Mouse (Mus musculus) limb, embryonic 14.5 days (tissue): ENCODE data around the gene Tshz2. TPM values are rescaled to one million over a fixed set of nuclear protein-coding genes. Genes with fewer than 3 reads are reported as not detected.
A peak's percentile ranks its signal among the peaks of the same experiment; 100 is the strongest.
"Not testable (repeated sequence)": the region's sequence is repeated elsewhere in the genome, so short reads cannot be mapped to it uniquely, and the experiment has no call there.

Source experiments
- ATAC-seq: fragments of 200-750 bp; cut with Nextera tagmentation; 2 replicates; pipeline ENCODE4 v1.8.0; 2017; ENCODE audit warnings: low read depth, moderate number of reproducible peaks, moderate TSS enrichment; ENCODE audit not compliant: low FRiP score
- DNase-seq: peaks from one replicate; pipeline ENCODE4 v3.0.0-alpha.2; 2015; ENCODE audit warnings: low spot score
- H3K27ac ChIP-seq: fragments of 300-500 bp; sonication (generic); replicated peaks from 2 replicates; pipeline ENCODE4 v1.5.1; 2014; ENCODE audit warnings: low read depth, mild to moderate bottlenecking, low read length, moderate library complexity, mixed read lengths
- H3K27me3 ChIP-seq: fragments of 300-500 bp; sonication (generic); 2 replicates; pipeline ENCODE4 v1.6.1; 2014; ENCODE audit warnings: low read length, mixed read lengths; ENCODE audit not compliant: control insufficient read depth, insufficient read depth
- H3K36me3 ChIP-seq: fragments of 300-500 bp; sonication (generic); 2 replicates; pipeline ENCODE4 v1.6.1; 2014; ENCODE audit warnings: mild to moderate bottlenecking, low read length, moderate library complexity, mixed read lengths; ENCODE audit not compliant: control insufficient read depth, insufficient read depth
- H3K4me1 ChIP-seq: fragments of 300-500 bp; sonication (generic); 2 replicates; pipeline ENCODE4 v1.6.1; 2014; ENCODE audit warnings: antibody characterized with exemption, low read length, mixed read lengths; ENCODE audit not compliant: control insufficient read depth, insufficient read depth
- H3K4me2 ChIP-seq: fragments of 300-500 bp; sonication (generic); replicated peaks from 2 replicates; pipeline ENCODE4 v1.6.1; 2014; ENCODE audit warnings: low read depth, mild to moderate bottlenecking, low read length, moderate library complexity; ENCODE audit not compliant: severe bottlenecking
- H3K4me3 ChIP-seq: fragments of 300-500 bp; sonication (generic); replicated peaks from 2 replicates; pipeline ENCODE4 v1.5.1; 2014; ENCODE audit warnings: low read length
- H3K9ac ChIP-seq: fragments of 300-500 bp; sonication (generic); 2 replicates; pipeline ENCODE4 v1.6.1; 2014; ENCODE audit warnings: mild to moderate bottlenecking, low read depth, low read length, moderate library complexity; ENCODE audit not compliant: severe bottlenecking
- H3K9me3 ChIP-seq: fragments of 300-500 bp; sonication (generic); 2 replicates; pipeline ENCODE4 v1.6.1; 2016; ENCODE audit warnings: low read length; ENCODE audit not compliant: control insufficient read depth
- POLR2A ChIP-seq: fragments of 200-500 bp; IDR thresholded peaks from 2 replicates; pipeline ENCODE4 v1.8.0; 2012; ENCODE audit warnings: inconsistent platforms, mild to moderate bottlenecking, moderate library complexity, borderline replicate concordance; ENCODE audit not compliant: insufficient read depth, insufficient read length; ENCODE audit errors: extremely low read depth
- WGBS: fragments of 180-500 bp; shearing (Covaris S2); extraction: QIAGEN DNeasy Blood & Tissue Kit; methylation state at CpG from one replicate; pipeline ENCODE4 v1.1.7; 2014; 5-methylcytosine and 5-hydroxymethylcytosine counted together
- polyA plus RNA-seq, 2 experiments: library from polyadenylated mRNA; depleted of rRNA in 1 of 2; stranded (reverse) in 1 of 2; unstranded in 1 of 2; fragments of >200 nt; fragmentation: Nextera tagmentation in 1 of 2; extraction: Ambion mirVana in 1 of 2; gene quantifications; 2 replicates each; pipeline versions ENCODE4 v1.2.1 to v1.2.3; 2012 to 2014

Gene Tshz2
- polyA plus RNA-seq (2012; rRNA removed) (28.1 and 29.2 TPM in 2 replicates), polyA plus RNA-seq (2014; fragmentation: Nextera tagmentation; extraction: Ambion mirVana) (7.3 and 9.7 TPM in 2 replicates)

DNA sequence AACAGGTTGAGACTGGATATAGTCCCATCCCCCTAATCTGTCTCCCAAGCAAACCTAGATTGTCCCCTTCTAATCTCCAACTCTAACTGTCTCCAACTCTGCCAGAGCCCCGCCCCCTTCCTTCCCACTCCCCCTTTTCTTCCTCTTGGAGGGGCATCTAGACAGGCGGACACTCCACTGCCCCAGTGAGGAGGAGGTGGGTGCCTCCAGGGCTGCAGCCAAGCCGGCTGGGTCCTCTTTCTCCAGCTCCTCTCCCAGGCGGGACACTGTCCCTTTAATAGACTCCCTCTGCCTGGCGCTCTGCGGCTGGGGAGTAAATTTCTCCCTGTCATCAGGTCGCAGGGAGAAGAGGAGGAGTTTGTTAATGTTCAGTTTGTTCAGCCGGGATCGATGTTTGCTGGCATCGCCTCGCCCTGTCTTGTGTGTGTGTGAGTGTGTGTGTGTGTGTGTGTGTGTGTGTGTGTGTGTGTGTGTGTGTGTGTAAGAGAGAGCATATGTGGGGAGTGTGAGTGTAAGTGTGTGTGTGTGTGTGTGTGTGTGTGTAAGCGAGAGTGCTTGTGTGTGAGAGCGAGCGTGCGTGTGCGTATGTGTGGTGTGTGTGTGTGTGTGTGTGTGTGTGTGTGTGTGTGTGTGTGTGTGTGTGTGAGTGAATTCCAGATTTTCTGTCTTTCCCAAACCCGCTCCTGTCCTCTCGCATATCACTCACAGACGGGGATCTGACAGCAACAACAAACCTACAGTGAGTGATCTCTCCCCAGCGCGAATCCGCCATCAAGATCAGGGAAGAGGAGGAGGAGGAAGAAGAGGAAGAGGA, at the start of gene Tshz2:
Gene Tshz2 (plus strand): TSS at position 676 of the 814 bp plus-strand sequence.
- peak; percentile 51; the same call in 1 of the 2 replicates for ATAC-seq
- no peak for TF ChIP-seq POLR2A
- no peaks in the 10 kb centered on the region for H3K9me3 ChIP-seq
- peak; percentile 64 for DNase-seq
- peak within 1 kb of the TSS; percentile 89 for H3K4me2 ChIP-seq
- WGBS = under 1% methylated on average over 22 of the region's 22 CpGs
- H3K4me3 ChIP-seq = peak within 1 kb of the TSS; percentile 71
- peaks cover 16% of the 10 kb centered on the region for H3K4me1 ChIP-seq
- no peaks in the 10 kb centered on the region; the same call in 1 of the 2 replicates for H3K27me3 ChIP-seq
- peak within 1 kb of the TSS; percentile 72 for H3K27ac ChIP-seq
- no peaks in the 10 kb centered on the region for H3K36me3 ChIP-seq
- H3K9ac ChIP-seq = peak within 1 kb of the TSS; percentile 87

DNA sequence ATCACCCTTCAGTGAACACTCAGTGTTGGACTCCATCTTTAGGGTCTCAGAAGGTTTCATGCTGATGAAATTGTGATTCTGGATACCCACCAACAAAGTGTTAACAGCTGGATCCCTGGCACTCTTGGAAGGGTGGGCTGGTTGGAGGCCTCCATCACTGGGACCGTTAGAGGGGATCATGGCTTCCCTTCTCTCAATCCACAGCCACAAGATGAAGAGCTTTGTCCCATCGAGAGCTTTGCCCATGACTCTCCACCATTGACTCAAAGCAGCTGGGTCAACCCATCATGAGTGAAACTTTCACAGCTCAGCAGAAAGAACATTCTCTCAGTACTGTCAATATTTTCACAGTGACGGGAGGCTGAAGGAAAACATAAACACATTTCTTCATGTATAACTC, 49.3 kb upstream of the Tshz2 start:
- TF ChIP-seq POLR2A = no peak

DNA sequence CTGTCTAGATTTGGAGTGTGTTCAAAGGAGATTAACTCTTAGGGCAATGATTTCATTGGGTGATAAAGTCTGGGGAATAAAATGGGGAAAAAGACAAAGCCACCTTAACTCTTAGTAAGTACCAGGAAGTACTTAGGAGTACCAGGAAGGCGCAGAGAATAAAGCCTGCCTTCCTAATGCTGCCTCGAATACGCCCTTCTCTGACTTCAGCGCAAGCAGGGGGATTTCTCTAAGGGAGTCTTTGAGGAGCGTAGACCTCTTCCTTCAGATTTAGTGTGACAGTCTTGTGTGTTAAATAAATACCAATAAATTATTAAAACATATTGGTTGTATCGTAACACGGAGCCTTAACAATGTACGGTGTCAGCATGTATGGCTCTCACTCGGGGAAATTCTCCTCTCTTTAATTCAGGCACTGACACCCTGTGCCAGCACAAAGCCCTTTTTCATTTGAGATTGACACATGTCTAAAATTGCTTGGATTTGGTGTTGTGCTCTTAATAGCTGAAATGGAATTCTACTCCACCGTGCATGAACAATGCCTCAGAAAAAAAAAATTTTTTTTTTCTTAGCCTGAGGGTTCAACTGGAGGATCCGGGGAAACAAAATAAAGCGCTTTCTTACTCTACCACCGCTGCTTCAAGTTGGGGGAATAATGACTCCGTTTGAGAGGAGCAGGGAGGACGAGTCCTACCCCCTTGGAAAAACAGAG, 47.9 kb upstream of the Tshz2 start:
- Histone ChIP-seq H3K9ac (no peak overlapping the region), H3K9me3 (no peaks in the 10 kb centered on the region), H3K36me3 (no peaks in the 10 kb centered on the region), H3K27ac (no peak overlapping the region), H3K4me3 (no peak overlapping the region), H3K4me1 (0 out of 2 replicates have a peak, but pooled peaks cover 3% of the 10 kb centered on the region), H3K27me3 (no peaks in the 10 kb centered on the region), H3K4me2 (no peak overlapping the region)
- no peak for DNase-seq
- no peak for ATAC-seq
- WGBS = 63% methylated on average over 15 of the region's 15 CpGs
- TF ChIP-seq POLR2A = no peak

More for the DNA sequence above, 49.3 kb upstream of the Tshz2 start:
- 0 out of 2 replicates have a peak, but pooled peaks cover 3% of the 10 kb centered on the region for H3K4me1 ChIP-seq
- WGBS = 74% methylated on average over 3 of the region's 3 CpGs
- no peaks in the 10 kb centered on the region for H3K27me3 ChIP-seq
- H3K4me2 ChIP-seq = no peak overlapping the region
- no peaks in the 10 kb centered on the region for H3K36me3 ChIP-seq
- no peaks in the 10 kb centered on the region for H3K9me3 ChIP-seq
- no peak overlapping the region for H3K4me3 ChIP-seq
- no peak overlapping the region for H3K27ac ChIP-seq
- no peak for ATAC-seq
- H3K9ac ChIP-seq = no peak overlapping the region
- DNase-seq = no peak

DNA sequence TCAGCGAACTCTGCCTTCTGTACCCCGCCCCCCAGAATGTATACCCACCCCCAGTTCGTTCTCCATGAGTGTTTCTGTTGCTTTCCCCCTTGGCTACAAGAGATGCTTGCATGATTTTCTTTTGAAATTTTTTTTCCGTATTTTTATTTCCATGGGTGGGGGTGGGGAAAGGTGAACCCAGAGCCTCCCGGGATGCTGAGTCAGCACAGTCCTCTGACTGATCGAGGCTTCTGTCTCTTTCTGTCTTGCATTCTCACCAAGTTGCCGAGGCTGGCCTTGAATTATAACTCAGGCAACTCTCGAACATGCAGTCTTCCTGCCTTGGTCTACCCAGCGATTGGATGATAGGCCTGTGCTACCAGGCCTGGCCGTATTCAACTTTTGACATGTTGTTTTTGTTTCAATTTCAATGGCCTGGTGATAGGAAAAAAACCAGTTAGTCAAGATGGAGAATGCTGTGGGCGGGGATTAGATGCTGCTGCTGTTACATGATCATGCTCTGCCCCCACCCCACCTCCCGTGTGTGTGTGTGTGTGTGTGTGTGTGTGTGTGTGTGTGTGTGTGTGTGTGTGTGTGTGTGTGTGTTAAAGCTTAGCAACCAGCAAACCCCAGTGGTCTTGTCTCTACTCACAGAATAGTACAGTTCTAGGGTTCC, 47.1 kb upstream of the Tshz2 start:
- no peak for DNase-seq
- no peak overlapping the region for H3K27ac ChIP-seq
- H3K9ac ChIP-seq = no peak overlapping the region
- TF ChIP-seq POLR2A = no peak
- peaks cover 7% of the 10 kb centered on the region for H3K4me1 ChIP-seq
- no peaks in the 10 kb centered on the region for H3K36me3 ChIP-seq
- no peak for ATAC-seq
- no peak overlapping the region for H3K4me2 ChIP-seq
- no peak overlapping the region for H3K4me3 ChIP-seq
- WGBS = 72% methylated on average over 12 of the region's 12 CpGs
- H3K9me3 ChIP-seq = no peaks in the 10 kb centered on the region
- no peaks in the 10 kb centered on the region for H3K27me3 ChIP-seq

DNA sequence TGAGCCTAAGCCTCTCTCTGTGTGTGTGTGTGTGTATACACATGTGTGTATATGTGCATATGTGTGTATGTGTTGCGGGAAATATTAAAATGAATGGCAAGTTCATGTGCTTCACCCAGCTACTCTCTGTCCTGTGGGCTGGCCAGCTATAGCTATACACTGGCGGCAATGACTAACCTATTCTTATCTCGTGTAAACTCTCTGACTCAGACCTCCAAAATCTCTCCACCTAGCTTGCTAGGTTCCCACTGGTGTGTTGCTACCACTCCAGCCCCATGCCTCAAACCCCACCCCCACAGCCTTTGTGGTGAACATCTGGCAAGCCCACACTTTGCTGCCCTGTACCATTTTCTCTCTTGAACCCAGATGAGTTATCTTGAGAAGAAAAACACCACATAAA, 46.1 kb upstream of the Tshz2 start:
- H3K9ac ChIP-seq = no peak overlapping the region
- H3K4me2 ChIP-seq = no peak overlapping the region
- ATAC-seq = no peak
- TF ChIP-seq POLR2A = no peak
- H3K27ac ChIP-seq = no peak overlapping the region
- H3K36me3 ChIP-seq = no peaks in the 10 kb centered on the region
- WGBS = 83% methylated on average over 3 of the region's 3 CpGs
- DNase-seq = no peak
- no peak overlapping the region for H3K4me3 ChIP-seq
- H3K27me3 ChIP-seq = no peaks in the 10 kb centered on the region
- peaks cover 15% of the 10 kb centered on the region for H3K4me1 ChIP-seq
- H3K9me3 ChIP-seq = no peaks in the 10 kb centered on the region

DNA sequence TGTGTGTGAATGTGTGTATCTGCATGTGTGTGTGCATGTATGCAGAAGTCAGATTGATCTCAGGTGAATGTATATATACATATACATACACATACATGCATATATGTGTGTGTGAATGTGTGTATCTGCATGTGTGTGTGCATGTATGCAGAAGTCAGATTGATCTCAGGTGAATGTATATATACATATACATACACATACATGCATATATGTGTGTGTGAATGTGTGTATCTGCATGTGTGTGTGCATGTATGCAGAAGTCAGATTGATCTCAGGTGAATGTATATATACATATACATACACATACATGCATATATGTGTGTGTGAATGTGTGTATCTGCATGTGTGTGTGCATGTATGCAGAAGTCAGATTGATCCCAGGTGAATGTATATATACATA, 45.2 kb upstream of the Tshz2 start, which contains the start of gene Gm11011:
Gene Gm11011 (minus strand): TSS at position 101 of the 400 bp plus-strand sequence.
- not testable (repeated sequence) for H3K27ac ChIP-seq, H3K4me3 ChIP-seq, DNase-seq, H3K9me3 ChIP-seq, H3K36me3 ChIP-seq, ATAC-seq, H3K4me2 ChIP-seq, H3K27me3 ChIP-seq, H3K9ac ChIP-seq
- H3K4me1 ChIP-seq = peaks cover 15% of the 10 kb centered on the region
